Mouse (Mus musculus): ENCODE results near the gene Akt1s1. TPM values are rescaled to one million over a fixed set of nuclear protein-coding genes. Genes with fewer than 3 reads are reported as not detected.
"Not testable (repeated sequence)": the region's sequence is repeated elsewhere in the genome, so short reads cannot be mapped to it uniquely, and the experiment has no call there.

The Akt1s1 gene
- polyA plus RNA-seq, 1 experiment from 2014 or later, result 89.9 TPM

- 50% methylated on average over 15 of the region's 15 CpGs for WGBS
- H3K36me3 ChIP-seq, result peaks cover 43% of the 10 kb centered on the region
- H3K4me3 ChIP-seq (replicated peaks), result peak overlapping the region; percentile 75
- peak overlapping the region; percentile 68 for H3K27ac ChIP-seq (replicated peaks)
- H3K9me3 ChIP-seq (replicated peaks), result no peaks in the 10 kb centered on the region
- no peaks in the 10 kb centered on the region for H3K27me3 ChIP-seq (replicated peaks)
- no peak for ATAC-seq (ENCODE audit: low FRiP score)
- peak overlapping the region; percentile 80 for H3K4me2 ChIP-seq
- peaks cover 56% of the 10 kb centered on the region for H3K4me1 ChIP-seq
- H3K9ac ChIP-seq (replicated peaks), result peak overlapping the region; percentile 9; the same call in 1 of the 2 replicates
Observed at GRCm38 (mm10) chr7:44866276-44867009, 17.7 kb downstream of the Akt1s1 start.

DNA sequence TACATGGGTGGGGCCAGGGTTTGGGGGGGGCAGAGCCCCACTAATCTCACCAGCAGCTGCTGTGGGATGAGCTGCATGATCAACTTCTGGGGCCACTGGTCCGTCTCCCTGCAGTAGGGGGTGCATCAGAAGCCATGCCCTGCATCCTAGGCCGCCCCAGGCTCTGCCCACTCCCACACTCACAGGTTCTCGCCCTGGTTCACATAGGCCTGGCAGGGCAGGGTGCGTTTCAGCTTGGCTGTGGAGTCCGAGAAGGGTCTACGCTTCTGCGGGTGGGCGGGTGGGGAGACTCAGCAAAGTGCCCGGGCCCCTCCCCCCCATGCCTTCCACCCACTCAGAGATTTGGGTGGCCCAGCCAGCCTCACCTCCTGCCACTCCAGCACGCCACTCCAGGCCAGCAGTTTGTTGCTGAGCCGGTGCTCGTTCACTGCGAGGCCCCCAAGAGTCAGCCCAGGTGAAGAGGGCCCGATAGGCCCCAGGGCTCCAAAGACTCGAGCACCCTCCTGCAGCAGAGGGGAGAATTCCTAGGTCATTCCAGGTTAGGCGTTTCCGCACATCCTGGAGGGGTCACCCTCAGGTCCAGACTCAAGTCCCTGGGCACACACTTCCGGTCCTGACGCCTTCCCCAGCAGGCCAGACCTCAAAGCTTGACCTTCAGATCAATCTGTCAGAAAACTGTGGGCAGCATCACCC, 18.4 kb downstream of the Akt1s1 start:
- H3K4me1 ChIP-seq, result peaks cover 55% of the 10 kb centered on the region
- peak overlapping the region; percentile 96 for H3K9ac ChIP-seq (replicated peaks)
- no peaks in the 10 kb centered on the region for H3K9me3 ChIP-seq (replicated peaks)
- WGBS, result 77% methylated on average over 19 of the region's 19 CpGs
- H3K27ac ChIP-seq (replicated peaks), result peak overlapping the region; percentile 68; the same call in 1 of the 2 replicates
- H3K4me2 ChIP-seq, result peak overlapping the region; percentile 80
- no peak for ATAC-seq (ENCODE audit: low FRiP score)
- no peaks in the 10 kb centered on the region for H3K27me3 ChIP-seq (replicated peaks)
- peaks cover 36% of the 10 kb centered on the region for H3K36me3 ChIP-seq
- H3K4me3 ChIP-seq (replicated peaks), result peak overlapping the region; percentile 75

DNA sequence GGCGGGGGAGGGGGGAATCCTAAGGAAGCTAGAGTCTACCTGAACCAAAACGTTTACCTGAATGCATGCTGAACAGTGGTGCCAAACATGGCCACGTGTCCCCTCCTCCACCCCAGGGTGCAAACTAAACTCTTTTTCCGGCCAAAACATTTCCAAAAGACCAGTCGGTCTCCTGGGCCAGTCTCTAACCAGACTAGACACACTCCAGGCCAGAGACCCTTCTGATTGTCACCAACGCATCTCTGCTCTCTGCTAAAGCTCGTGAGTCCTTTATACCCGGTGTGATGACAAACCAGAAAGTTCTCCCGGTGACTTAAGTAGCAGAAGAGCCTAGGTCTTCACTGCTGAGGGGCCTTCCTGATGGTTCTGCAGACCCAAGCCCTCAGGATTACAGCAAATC, 19.0 kb downstream of the Akt1s1 start:
- WGBS, result 47% methylated on average over 9 of the region's 9 CpGs

DNA sequence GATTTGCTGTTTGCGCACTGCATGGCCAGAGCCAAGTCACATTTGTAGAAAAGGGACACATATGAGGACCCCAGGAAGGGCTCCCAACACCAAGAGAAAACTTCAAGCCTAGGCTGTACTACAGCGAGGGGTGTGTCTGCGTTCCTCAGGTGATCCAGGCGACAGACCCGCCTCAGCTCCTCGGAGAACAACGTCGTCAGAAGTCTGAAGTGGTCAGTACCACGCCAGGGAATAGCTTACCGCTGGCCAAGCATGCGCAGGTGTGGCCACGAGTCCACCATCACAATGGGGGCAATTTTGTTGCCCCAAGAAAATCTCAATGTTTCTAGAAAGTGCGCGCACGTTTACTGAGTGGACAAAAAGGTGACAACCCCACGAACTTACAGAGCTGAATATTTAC, 19.7 kb downstream of the Akt1s1 start:
- Histone ChIP-seq H3K4me1 (peaks cover 55% of the 10 kb centered on the region), H3K4me3 (replicated peaks) (peak overlapping the region; percentile 75)

More for the DNA sequence above, 19.0 kb downstream of the Akt1s1 start:
- Histone ChIP-seq H3K4me3 (replicated peaks) (peak overlapping the region; percentile 75), H3K9ac (replicated peaks) (peak overlapping the region; percentile 96), H3K27me3 (replicated peaks) (no peaks in the 10 kb centered on the region), H3K36me3 (peaks cover 29% of the 10 kb centered on the region), H3K27ac (replicated peaks) (peak overlapping the region; percentile 99; the same call in 1 of the 2 replicates), H3K9me3 (replicated peaks) (no peaks in the 10 kb centered on the region), H3K4me2 (peak overlapping the region; percentile 80), H3K4me1 (peaks cover 55% of the 10 kb centered on the region)
- ATAC-seq (ENCODE audit: low FRiP score), result no peak

GRCm38 (mm10) chr7:44868919-44869696, 20.3 kb downstream of the Akt1s1 start:
- Histone ChIP-seq H3K4me3 (replicated peaks) (peak overlapping the region; percentile 75), H3K9me3 (replicated peaks) (no peaks in the 10 kb centered on the region), H3K4me1 (peaks cover 55% of the 10 kb centered on the region), H3K27ac (replicated peaks) (peak overlapping the region; percentile 99), H3K4me2 (peak overlapping the region; percentile 80), H3K27me3 (replicated peaks) (no peaks in the 10 kb centered on the region), H3K9ac (replicated peaks) (peak overlapping the region; percentile 96), H3K36me3 (peaks cover 16% of the 10 kb centered on the region)
- ATAC-seq (ENCODE audit: low FRiP score), result peak; percentile 43
- under 1% methylated on average over 68 of the region's 108 CpGs for WGBS

More for the DNA sequence above, 19.7 kb downstream of the Akt1s1 start:
- Histone ChIP-seq H3K27ac (replicated peaks) (peak overlapping the region; percentile 99), H3K4me2 (peak overlapping the region; percentile 80), H3K27me3 (replicated peaks) (no peaks in the 10 kb centered on the region), H3K36me3 (peaks cover 23% of the 10 kb centered on the region), H3K9ac (replicated peaks) (peak overlapping the region; percentile 96), H3K9me3 (replicated peaks) (no peaks in the 10 kb centered on the region)
- WGBS, result 5% methylated on average over 16 of the region's 16 CpGs
- ATAC-seq (ENCODE audit: low FRiP score), result no peak

GRCm38 (mm10) chr7:44869697-44870528, 21.1 kb downstream of the Akt1s1 start, which contains the start of gene Ptov1:
Gene Ptov1, minus strand, starts transcription at chr7:44869788.
- Histone ChIP-seq H3K9ac (replicated peaks) (peak within 1 kb of the TSS; percentile 96), H3K9me3 (replicated peaks) (no peaks in the 10 kb centered on the region), H3K36me3 (peaks cover 8% of the 10 kb centered on the region; the same call in 1 of the 2 replicates), H3K27ac (replicated peaks) (peak within 1 kb of the TSS; percentile 99), H3K27me3 (replicated peaks) (no peaks in the 10 kb centered on the region), H3K4me1 (peaks cover 47% of the 10 kb centered on the region), H3K4me2 (peak within 1 kb of the TSS; percentile 80), H3K4me3 (replicated peaks) (peak within 1 kb of the TSS; percentile 75)
- peak; percentile 96 for ATAC-seq (ENCODE audit: low FRiP score)
- 7% methylated on average over 29 of the region's 29 CpGs for WGBS

DNA sequence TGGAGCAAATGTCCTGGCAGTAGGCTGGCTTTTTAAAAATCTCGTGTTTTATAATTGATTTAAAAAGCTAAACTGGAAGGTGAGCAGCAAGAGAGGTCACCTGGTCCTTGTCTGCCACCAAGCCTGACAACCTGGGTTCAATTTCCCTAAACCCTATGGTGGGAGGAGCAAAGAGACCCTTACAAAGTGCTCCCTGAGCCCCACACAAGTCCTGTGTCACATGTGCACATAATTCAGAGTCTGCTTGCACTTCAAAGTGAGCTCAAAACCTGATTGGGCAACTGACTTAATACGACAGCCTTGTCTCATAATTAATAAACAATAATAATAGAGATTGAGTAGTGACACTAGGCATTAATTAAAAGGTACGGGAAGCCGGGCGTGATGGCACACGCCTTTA, 21.8 kb downstream of the Akt1s1 start:
- Histone ChIP-seq H3K27me3 (replicated peaks) (no peaks in the 10 kb centered on the region), H3K4me1 (peaks cover 40% of the 10 kb centered on the region), H3K36me3 (0 out of 2 replicates have a peak, but pooled peaks cover 5% of the 10 kb centered on the region), H3K27ac (replicated peaks) (peak overlapping the region; percentile 99), H3K9ac (replicated peaks) (peak overlapping the region; percentile 33), H3K9me3 (replicated peaks) (no peaks in the 10 kb centered on the region), H3K4me3 (replicated peaks) (peak overlapping the region; percentile 75), H3K4me2 (peak overlapping the region; percentile 80)
- 80% methylated on average over 6 of the region's 6 CpGs for WGBS
- no peak for ATAC-seq (ENCODE audit: low FRiP score)

GRCm38 (mm10) chr7:44871181-44871580, 22.4 kb downstream of the Akt1s1 start:
- Histone ChIP-seq H3K4me3 (replicated peaks) (no peak overlapping the region), H3K36me3 (peaks cover 10% of the 10 kb centered on the region), H3K27ac (replicated peaks) (0 out of 2 replicates have a peak overlapping the region, but pooled peaks have one; percentile 23), H3K9ac (replicated peaks) (no peak overlapping the region), H3K4me2 (no peak overlapping the region), H3K27me3 (replicated peaks) (no peaks in the 10 kb centered on the region), H3K9me3 (replicated peaks) (no peaks in the 10 kb centered on the region), H3K4me1 (peaks cover 34% of the 10 kb centered on the region)
- no peak for ATAC-seq (ENCODE audit: low FRiP score)
- 37% methylated on average over 1 of the region's 1 CpGs for WGBS

- H3K27me3 ChIP-seq (replicated peaks); H3K4me3 ChIP-seq (replicated peaks); H3K4me2 ChIP-seq; H3K9me3 ChIP-seq (replicated peaks); H3K9ac ChIP-seq (replicated peaks); H3K27ac ChIP-seq (replicated peaks); ATAC-seq (ENCODE audit: low FRiP score): not testable (repeated sequence)
- 94% methylated on average over 2 of the region's 2 CpGs for WGBS
- Histone ChIP-seq H3K4me1 (peaks cover 28% of the 10 kb centered on the region), H3K36me3 (peaks cover 11% of the 10 kb centered on the region)
Observed at GRCm38 (mm10) chr7:44871774-44872173, 23.0 kb downstream of the Akt1s1 start.

DNA sequence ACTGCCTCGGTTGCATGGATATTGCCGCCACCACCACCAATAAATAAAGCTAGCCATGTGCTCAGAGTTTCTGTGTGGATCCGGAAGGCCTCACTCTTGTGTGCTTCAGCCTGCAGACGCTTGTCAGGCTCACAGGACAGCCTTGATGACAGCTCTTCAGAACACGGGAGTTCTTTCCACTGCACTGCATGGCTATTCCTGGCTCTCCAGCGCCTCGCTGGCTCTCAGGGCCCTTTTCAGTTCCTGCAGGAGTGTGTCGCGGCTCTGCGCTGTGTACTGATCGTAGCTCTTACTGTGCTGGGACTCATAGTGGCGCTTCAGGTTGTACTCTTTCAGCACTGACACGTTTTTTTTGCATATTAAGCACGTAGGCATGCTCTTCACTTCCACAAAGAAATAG, 29.0 kb downstream of the Akt1s1 start:
- Histone ChIP-seq H3K9me3 (replicated peaks) (no peaks in the 10 kb centered on the region), H3K4me3 (replicated peaks) (no peak overlapping the region), H3K36me3 (peaks cover 71% of the 10 kb centered on the region), H3K27ac (replicated peaks) (no peak overlapping the region), H3K9ac (replicated peaks) (no peak overlapping the region), H3K27me3 (replicated peaks) (no peaks in the 10 kb centered on the region), H3K4me1 (no peaks in the 10 kb centered on the region), H3K4me2 (no peak overlapping the region)
- 89% methylated on average over 14 of the region's 14 CpGs for WGBS
- ATAC-seq (ENCODE audit: low FRiP score), result no peak
